Mouse (Mus musculus) right cerebral cortex, postnatal 14 days (tissue): ENCODE results near the gene Trim69.
A peak's percentile ranks its signal among the peaks of the same experiment; 100 is the strongest.

Experiments used
- DNase-seq: peaks from one replicate; pipeline ENCODE4 v3.0.0; 2022

The Trim69 gene

GRCm38 (mm10) chr2:122160680-122161079, at the start of gene Trim69:
Gene Trim69 (plus strand): TSS chr2:122160700.
- DNase-seq: peak; percentile 76

- DNase-seq: no peak
Measured at GRCm38 (mm10) chr2:122116888-122117287, 43.6 kb upstream of the Trim69 start.

GRCm38 (mm10) chr2:122117961-122118958, 42.2 kb upstream of the Trim69 start, which contains the start of gene Spg11:
Gene Spg11 (minus strand): TSS chr2:122118386.
- DNase-seq: peak; percentile 97

GRCm38 (mm10) chr2:122125680-122126572, 34.6 kb upstream of the Trim69 start:
- DNase-seq: no peak

GRCm38 (mm10) chr2:122126765-122127347, 33.6 kb upstream of the Trim69 start:
- no peak for DNase-seq

- no peak for DNase-seq
Measured at GRCm38 (mm10) chr2:122127635-122128034, 32.9 kb upstream of the Trim69 start.

GRCm38 (mm10) chr2:122132078-122132477, 28.4 kb upstream of the Trim69 start:
- no peak for DNase-seq

- no peak for DNase-seq
Measured at GRCm38 (mm10) chr2:122132618-122133017, 27.9 kb upstream of the Trim69 start.

- DNase-seq: no peak
Measured at GRCm38 (mm10) chr2:122137839-122138465, 22.5 kb upstream of the Trim69 start.

GRCm38 (mm10) chr2:122140815-122141214, 19.7 kb upstream of the Trim69 start:
- DNase-seq: no peak

GRCm38 (mm10) chr2:122141332-122141967, 19.1 kb upstream of the Trim69 start:
- no peak for DNase-seq

- no peak for DNase-seq
Measured at GRCm38 (mm10) chr2:122143111-122143510, 17.4 kb upstream of the Trim69 start.

GRCm38 (mm10) chr2:122145756-122146155, 14.7 kb upstream of the Trim69 start:
- no peak for DNase-seq

- no peak for DNase-seq
Measured at GRCm38 (mm10) chr2:122146687-122147086, 13.8 kb upstream of the Trim69 start.

- DNase-seq: peak; percentile 91
Measured at GRCm38 (mm10) chr2:122147508-122148241, 12.8 kb upstream of the Trim69 start, which contains the start of gene B2m. Gene B2m (plus strand): TSS chr2:122147686.

GRCm38 (mm10) chr2:122148242-122148917, 12.1 kb upstream of the Trim69 start:
- peak; percentile 32 for DNase-seq

- DNase-seq: no peak
Measured at GRCm38 (mm10) chr2:122149316-122149715, 11.2 kb upstream of the Trim69 start.

GRCm38 (mm10) chr2:122149716-122150115, 10.8 kb upstream of the Trim69 start:
- no peak for DNase-seq

- no peak for DNase-seq
Measured at GRCm38 (mm10) chr2:122151221-122151620, 9.3 kb upstream of the Trim69 start.

GRCm38 (mm10) chr2:122152850-122153249, 7.7 kb upstream of the Trim69 start:
- DNase-seq: no peak
